Mouse (Mus musculus): ENCODE data around the gene Stk38. TPM values are rescaled to one million over a fixed set of nuclear protein-coding genes. Genes with fewer than 3 reads are reported as not detected.

Gene Stk38
- polyA plus RNA-seq, 1 experiment from 2014 or later, result 51.0 TPM

- Histone ChIP-seq H3K4me3 (ENCODE audit: low read depth, low read length) (no peak overlapping the region), H3K36me3 (ENCODE audit: control insufficient read depth, insufficient read depth) (peaks cover 31% of the 10 kb centered on the region), H3K27ac (ENCODE audit: low read length) (no peak overlapping the region), H3K4me2 (ENCODE audit: low read depth, low read length) (no peak overlapping the region), H3K27me3 (ENCODE audit: control insufficient read depth, insufficient read depth, low read depth, low read length) (no peaks in the 10 kb centered on the region), H3K4me1 (ENCODE audit: control insufficient read depth, low read depth, low read length) (no peaks in the 10 kb centered on the region), H3K9me3 (replicated peaks; ENCODE audit: control insufficient read depth, low read length) (no peaks in the 10 kb centered on the region), H3K9ac (ENCODE audit: low read depth, low read length) (no peak overlapping the region)
- ATAC-seq (ENCODE audit: low read depth), result no peak
- 83% methylated on average over 4 of the region's 4 CpGs for WGBS (ENCODE audit: insufficient replicate concordance)
Observed at GRCm38 (mm10) chr17:28988291-28988690, 19.5 kb downstream of the Stk38 start.

DNA sequence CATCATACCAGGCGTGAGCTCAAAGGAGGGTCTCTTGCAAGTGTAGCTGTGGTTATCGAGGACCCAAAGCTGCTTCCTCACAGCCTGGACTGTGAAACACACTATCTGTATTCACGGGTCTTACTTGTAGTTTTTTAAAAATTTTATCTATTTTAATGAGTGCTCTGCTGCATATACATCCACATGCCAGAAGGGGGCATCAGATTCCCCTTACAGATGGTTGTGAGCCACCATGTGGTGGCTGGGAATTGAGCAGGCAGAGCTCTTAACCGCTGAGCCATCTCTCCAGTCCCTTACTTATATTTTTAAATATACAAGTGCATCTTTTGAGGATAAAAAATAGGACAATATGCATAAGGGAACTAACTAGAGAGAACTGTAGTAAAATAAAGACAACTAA, 20.1 kb downstream of the Stk38 start:
- H3K27ac ChIP-seq (ENCODE audit: low read length), result no peak overlapping the region
- 51% methylated on average over 4 of the region's 4 CpGs for WGBS (ENCODE audit: insufficient replicate concordance)
- no peak overlapping the region for H3K4me3 ChIP-seq (ENCODE audit: low read depth, low read length)
- ATAC-seq (ENCODE audit: low read depth), result no peak
- peaks cover 31% of the 10 kb centered on the region for H3K36me3 ChIP-seq (ENCODE audit: control insufficient read depth, insufficient read depth)
- no peak overlapping the region for H3K9ac ChIP-seq (ENCODE audit: low read depth, low read length)
- no peaks in the 10 kb centered on the region for H3K4me1 ChIP-seq (ENCODE audit: control insufficient read depth, low read depth, low read length)
- H3K9me3 ChIP-seq (replicated peaks; ENCODE audit: control insufficient read depth, low read length), result no peaks in the 10 kb centered on the region
- H3K27me3 ChIP-seq (ENCODE audit: control insufficient read depth, insufficient read depth, low read depth, low read length), result no peaks in the 10 kb centered on the region
- no peak overlapping the region for H3K4me2 ChIP-seq (ENCODE audit: low read depth, low read length)

DNA sequence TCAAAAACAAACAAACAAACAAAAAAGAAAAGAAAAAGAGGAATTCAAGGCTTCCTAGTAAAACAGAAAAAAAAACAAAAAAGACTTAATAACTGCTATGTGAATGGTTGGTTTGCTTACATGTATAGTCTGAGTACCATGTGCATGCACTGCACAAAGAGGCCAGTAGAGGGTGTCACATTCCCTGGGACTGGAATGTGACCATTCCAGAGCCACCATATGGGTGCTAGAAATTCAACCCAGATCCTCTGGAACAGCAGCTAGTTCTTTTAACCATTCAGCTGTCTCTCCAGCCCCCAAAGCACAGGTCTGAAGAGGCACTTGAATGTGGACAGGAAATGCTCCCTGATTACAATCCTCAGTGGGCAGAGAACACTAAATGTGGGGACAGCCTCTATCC, 21.0 kb downstream of the Stk38 start:
- no peaks in the 10 kb centered on the region for H3K9me3 ChIP-seq (replicated peaks; ENCODE audit: control insufficient read depth, low read length)
- H3K27ac ChIP-seq (ENCODE audit: low read length), result no peak overlapping the region
- no peak for ATAC-seq (ENCODE audit: low read depth)
- H3K4me2 ChIP-seq (ENCODE audit: low read depth, low read length), result no peak overlapping the region
- no peak overlapping the region for H3K4me3 ChIP-seq (ENCODE audit: low read depth, low read length)
- peaks cover 30% of the 10 kb centered on the region for H3K36me3 ChIP-seq (ENCODE audit: control insufficient read depth, insufficient read depth)
- no peaks in the 10 kb centered on the region for H3K27me3 ChIP-seq (ENCODE audit: control insufficient read depth, insufficient read depth, low read depth, low read length)
- H3K4me1 ChIP-seq (ENCODE audit: control insufficient read depth, low read depth, low read length), result no peaks in the 10 kb centered on the region
- no peak overlapping the region for H3K9ac ChIP-seq (ENCODE audit: low read depth, low read length)

- Histone ChIP-seq H3K36me3 (ENCODE audit: control insufficient read depth, insufficient read depth) (peaks cover 19% of the 10 kb centered on the region), H3K9me3 (replicated peaks; ENCODE audit: control insufficient read depth, low read length) (no peaks in the 10 kb centered on the region), H3K27ac (ENCODE audit: low read length) (no peak overlapping the region), H3K9ac (ENCODE audit: low read depth, low read length) (no peak overlapping the region), H3K27me3 (ENCODE audit: control insufficient read depth, insufficient read depth, low read depth, low read length) (no peaks in the 10 kb centered on the region), H3K4me1 (ENCODE audit: control insufficient read depth, low read depth, low read length) (no peaks in the 10 kb centered on the region), H3K4me3 (ENCODE audit: low read depth, low read length) (no peak overlapping the region), H3K4me2 (ENCODE audit: low read depth, low read length) (no peak overlapping the region)
- 75% methylated on average over 1 of the region's 1 CpGs for WGBS (ENCODE audit: insufficient replicate concordance)
- no peak for ATAC-seq (ENCODE audit: low read depth)
Observed at GRCm38 (mm10) chr17:28984724-28985420, 22.9 kb downstream of the Stk38 start.

GRCm38 (mm10) chr17:28982591-28982990, 25.2 kb downstream of the Stk38 start:
- Histone ChIP-seq H3K4me1 (ENCODE audit: control insufficient read depth, low read depth, low read length) (no peaks in the 10 kb centered on the region), H3K4me2 (ENCODE audit: low read depth, low read length) (no peak overlapping the region), H3K27ac (ENCODE audit: low read length) (no peak overlapping the region), H3K9ac (ENCODE audit: low read depth, low read length) (no peak overlapping the region), H3K27me3 (ENCODE audit: control insufficient read depth, insufficient read depth, low read depth, low read length) (no peaks in the 10 kb centered on the region), H3K36me3 (ENCODE audit: control insufficient read depth, insufficient read depth) (peaks cover 9% of the 10 kb centered on the region), H3K4me3 (ENCODE audit: low read depth, low read length) (no peak overlapping the region), H3K9me3 (replicated peaks; ENCODE audit: control insufficient read depth, low read length) (no peaks in the 10 kb centered on the region)
- whole genome bisulfite sequencing (ENCODE audit: insufficient replicate concordance), result 56% methylated on average over 4 of the region's 4 CpGs
- ATAC-seq (ENCODE audit: low read depth), result peak; percentile 73

DNA sequence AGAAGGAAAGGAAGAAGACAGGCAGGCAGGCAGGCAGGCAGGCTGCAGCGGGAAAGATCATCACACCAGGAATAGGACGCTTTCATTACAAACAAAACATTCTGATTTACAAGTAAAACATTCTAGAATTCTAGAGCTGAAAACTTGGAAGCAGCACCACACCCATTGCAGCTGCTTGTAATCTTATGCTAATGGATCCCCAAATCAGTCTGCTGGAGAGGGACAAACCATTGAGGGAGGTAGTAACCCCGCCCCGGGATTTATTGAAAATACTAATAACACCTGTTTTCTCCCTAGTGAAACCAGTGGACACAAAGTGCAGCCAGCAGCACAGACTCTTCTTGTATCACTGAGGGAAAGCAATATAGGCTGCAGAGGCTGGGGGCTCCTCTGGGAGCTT, 26.7 kb downstream of the Stk38 start:
- Histone ChIP-seq H3K27me3 (ENCODE audit: control insufficient read depth, insufficient read depth, low read depth, low read length) (no peaks in the 10 kb centered on the region), H3K9ac (ENCODE audit: low read depth, low read length) (no peak overlapping the region), H3K9me3 (replicated peaks; ENCODE audit: control insufficient read depth, low read length) (no peaks in the 10 kb centered on the region), H3K36me3 (ENCODE audit: control insufficient read depth, insufficient read depth) (peaks cover 13% of the 10 kb centered on the region), H3K4me2 (ENCODE audit: low read depth, low read length) (no peak overlapping the region), H3K4me1 (ENCODE audit: control insufficient read depth, low read depth, low read length) (no peaks in the 10 kb centered on the region), H3K4me3 (ENCODE audit: low read depth, low read length) (no peak overlapping the region), H3K27ac (ENCODE audit: low read length) (no peak overlapping the region)
- 81% methylated on average over 4 of the region's 4 CpGs for WGBS (ENCODE audit: insufficient replicate concordance)
- no peak for ATAC-seq (ENCODE audit: low read depth)

DNA sequence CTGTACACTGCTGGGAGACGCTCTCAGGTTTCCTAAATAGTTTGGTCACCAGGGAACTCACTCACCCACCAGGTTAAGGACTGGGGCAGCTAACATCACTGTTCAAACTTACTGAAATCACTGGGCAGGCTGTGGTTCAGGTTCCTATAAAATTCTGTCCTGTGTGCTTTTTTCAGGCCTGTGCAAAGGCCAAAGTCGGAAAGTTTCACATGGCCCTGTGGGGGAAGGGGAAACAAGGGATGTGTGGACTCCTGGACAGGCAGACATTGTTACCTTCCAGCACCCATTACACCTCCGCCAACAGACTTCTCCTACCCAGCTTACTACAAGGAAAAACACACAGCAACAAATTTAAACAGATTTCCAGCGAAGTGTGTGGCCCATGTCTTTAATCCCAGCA, 28.7 kb downstream of the Stk38 start:
- peak overlapping the region; percentile 39; the same call in 1 of the 2 replicates for H3K27ac ChIP-seq (ENCODE audit: low read length)
- H3K27me3 ChIP-seq (ENCODE audit: control insufficient read depth, insufficient read depth, low read depth, low read length), result no peaks in the 10 kb centered on the region
- H3K9me3 ChIP-seq (replicated peaks; ENCODE audit: control insufficient read depth, low read length), result no peaks in the 10 kb centered on the region
- H3K4me1 ChIP-seq (ENCODE audit: control insufficient read depth, low read depth, low read length), result no peaks in the 10 kb centered on the region
- WGBS (ENCODE audit: insufficient replicate concordance), result 84% methylated on average over 4 of the region's 4 CpGs
- H3K4me2 ChIP-seq (ENCODE audit: low read depth, low read length), result no peak overlapping the region
- H3K4me3 ChIP-seq (ENCODE audit: low read depth, low read length), result no peak overlapping the region
- H3K9ac ChIP-seq (ENCODE audit: low read depth, low read length), result no peak overlapping the region
- ATAC-seq (ENCODE audit: low read depth), result peak; percentile 67
- H3K36me3 ChIP-seq (ENCODE audit: control insufficient read depth, insufficient read depth), result peaks cover 16% of the 10 kb centered on the region

DNA sequence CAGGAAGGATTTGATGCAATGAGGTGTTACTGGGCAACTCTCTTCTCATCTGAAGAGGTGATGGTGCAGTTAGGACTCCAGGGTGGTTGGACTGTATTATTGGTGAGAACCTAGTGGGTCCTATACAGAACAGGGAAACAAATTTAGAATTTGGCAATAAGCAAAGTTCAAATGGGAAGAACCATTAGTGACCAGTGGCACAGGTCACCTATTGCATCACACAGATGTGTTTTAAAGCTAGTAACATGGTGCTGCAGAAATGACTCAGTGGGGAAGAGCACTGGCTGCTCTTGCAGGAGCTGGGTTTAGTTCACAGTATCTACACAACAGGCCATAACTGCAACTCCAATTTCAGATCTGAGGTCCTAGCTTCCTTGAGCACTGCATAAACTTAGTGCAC, 37.7 kb downstream of the Stk38 start:
- Histone ChIP-seq H3K4me2 (ENCODE audit: low read depth, low read length) (no peak overlapping the region), H3K9me3 (replicated peaks; ENCODE audit: control insufficient read depth, low read length) (no peaks in the 10 kb centered on the region), H3K27ac (ENCODE audit: low read length) (no peak overlapping the region), H3K4me3 (ENCODE audit: low read depth, low read length) (no peak overlapping the region), H3K4me1 (ENCODE audit: control insufficient read depth, low read depth, low read length) (peaks cover 13% of the 10 kb centered on the region), H3K36me3 (ENCODE audit: control insufficient read depth, insufficient read depth) (peaks cover 53% of the 10 kb centered on the region), H3K27me3 (ENCODE audit: control insufficient read depth, insufficient read depth, low read depth, low read length) (no peaks in the 10 kb centered on the region), H3K9ac (ENCODE audit: low read depth, low read length) (no peak overlapping the region)
- peak; percentile 43; the same call in 1 of the 2 replicates for ATAC-seq (ENCODE audit: low read depth)

GRCm38 (mm10) chr17:28967021-28967610, 40.7 kb downstream of the Stk38 start:
- H3K9ac ChIP-seq (ENCODE audit: low read depth, low read length), result no peak overlapping the region
- H3K36me3 ChIP-seq (ENCODE audit: control insufficient read depth, insufficient read depth), result peaks cover 71% of the 10 kb centered on the region
- H3K27ac ChIP-seq (ENCODE audit: low read length), result peak overlapping the region; percentile 48
- H3K4me3 ChIP-seq (ENCODE audit: low read depth, low read length), result no peak overlapping the region
- H3K27me3 ChIP-seq (ENCODE audit: control insufficient read depth, insufficient read depth, low read depth, low read length), result no peaks in the 10 kb centered on the region
- H3K9me3 ChIP-seq (replicated peaks; ENCODE audit: control insufficient read depth, low read length), result no peaks in the 10 kb centered on the region
- 38% methylated on average over 11 of the region's 11 CpGs for WGBS (ENCODE audit: insufficient replicate concordance)
- no peak overlapping the region for H3K4me2 ChIP-seq (ENCODE audit: low read depth, low read length)
- H3K4me1 ChIP-seq (ENCODE audit: control insufficient read depth, low read depth, low read length), result peaks cover 13% of the 10 kb centered on the region
- ATAC-seq (ENCODE audit: low read depth), result 0 out of 2 replicates have a peak, but pooled peaks have one; percentile 38

Measured in liver, embryonic 16.5 days (tissue).